Mouse (Mus musculus): ENCODE measurements around the gene Tmc2. TPM values are rescaled to one million over a fixed set of nuclear protein-coding genes. Genes with fewer than 3 reads are reported as not detected.

Gene Tmc2
- polyA plus RNA-seq, 2 experiments, result not detected

- no peak overlapping the region for H3K9ac ChIP-seq (replicated peaks)
- ATAC-seq (ENCODE audit: insufficient read depth) (no peak), DNase-seq (ENCODE audit: low read depth in 3 of 3, low spot score in 3 of 3) (no peak)
- 0 out of 4 replicates have a peak, but pooled peaks cover 0 to 3% of the 10 kb centered on the region in 2 experiments for H3K4me1 ChIP-seq (replicated peaks; ENCODE audit: control insufficient read depth in 2 of 2, insufficient read depth in 2 of 2, low read length in 1 of 2)
- no peaks in the 10 kb centered on the region for H3K9me3 ChIP-seq (ENCODE audit: control insufficient read depth, low read length)
- no peaks in the 10 kb centered on the region for H3K36me3 ChIP-seq (replicated peaks; ENCODE audit: control insufficient read depth, insufficient read depth, low read depth)
- H3K4me2 ChIP-seq (ENCODE audit: low read depth), result no peak overlapping the region
- no peak overlapping the region for H3K27ac ChIP-seq
- no peak for TF ChIP-seq EP300 (IDR thresholded peaks at IDR 0.05; ENCODE audit: low read depth)
- TF ChIP-seq CTCF (IDR thresholded peaks at IDR 0.05; ENCODE audit: low read depth), result no peak
- 54% methylated on average over 9 of the region's 9 CpGs for WGBS (ENCODE audit: insufficient replicate concordance)
- no peak overlapping the region for H3K4me3 ChIP-seq (ENCODE audit: insufficient read depth in 1 of 2, low read depth in 2 of 2, low read length in 2 of 2)
- peaks cover 52% of the 10 kb centered on the region for H3K27me3 ChIP-seq (ENCODE audit: control insufficient read depth, insufficient read depth, low read length)
Observed at GRCm38 (mm10) chr2:130297580-130297979, 102.6 kb downstream of the Tmc2 start.

- H3K27me3 ChIP-seq (ENCODE audit: control insufficient read depth, insufficient read depth, low read length), result no peaks in the 10 kb centered on the region; the same call in 1 of the 2 replicates
- no peak overlapping the region for H3K4me3 ChIP-seq (ENCODE audit: insufficient read depth in 1 of 2, low read depth in 2 of 2, low read length in 2 of 2)
- H3K4me1 ChIP-seq (replicated peaks; ENCODE audit: control insufficient read depth in 2 of 2, insufficient read depth in 2 of 2, low read length in 1 of 2), result no peaks in the 10 kb centered on the region
- H3K4me2 ChIP-seq (ENCODE audit: low read depth), result no peak overlapping the region
- H3K9ac ChIP-seq (replicated peaks), result no peak overlapping the region
- no peak for ATAC-seq (ENCODE audit: insufficient read depth)
- no peak overlapping the region for H3K27ac ChIP-seq
- TF ChIP-seq EP300 (IDR thresholded peaks at IDR 0.05; ENCODE audit: low read depth), result no peak
- no peak for TF ChIP-seq CTCF (IDR thresholded peaks at IDR 0.05; ENCODE audit: low read depth)
- H3K9me3 ChIP-seq (ENCODE audit: control insufficient read depth, low read length), result no peaks in the 10 kb centered on the region
- H3K36me3 ChIP-seq (replicated peaks; ENCODE audit: control insufficient read depth, insufficient read depth, low read depth), result no peaks in the 10 kb centered on the region
- no peak for DNase-seq (ENCODE audit: low read depth in 3 of 3, low spot score in 3 of 3)
- WGBS (ENCODE audit: insufficient replicate concordance), result 53% methylated on average over 4 of the region's 4 CpGs
Observed at GRCm38 (mm10) chr2:130303014-130303413, 108.0 kb downstream of the Tmc2 start.

Other genes with a start within 250 kb of the Tmc2 start
- 0.01 TPM in 1 of 2 replicates, not detected in the other for gene Tgm3, start 182.8 kb upstream of the Tmc2 start, polyA plus RNA-seq (2012; rRNA removed)
- gene Tgm3, start 182.8 kb upstream of the Tmc2 start, polyA plus RNA-seq (2014; fragmentation: Nextera tagmentation; extraction: Ambion mirVana), result not detected in 2 replicates
- gene Tgm6, start 82.8 kb upstream of the Tmc2 start, polyA plus RNA-seq (2012; rRNA removed), result 0.02 TPM in 1 of 2 replicates, not detected in the other
- not detected in 2 replicates for gene Tgm6, start 82.8 kb upstream of the Tmc2 start, polyA plus RNA-seq (2014; fragmentation: Nextera tagmentation; extraction: Ambion mirVana)
- 168 and 185 TPM in 2 replicates for gene Snrpb, start 15.8 kb upstream of the Tmc2 start, polyA plus RNA-seq (2012; rRNA removed)
- gene Snrpb, start 15.8 kb upstream of the Tmc2 start, polyA plus RNA-seq (2014; fragmentation: Nextera tagmentation; extraction: Ambion mirVana), result 292 and 318 TPM in 2 replicates
- gene Nop56, start 79.2 kb downstream of the Tmc2 start, polyA plus RNA-seq (2012; rRNA removed), result 109 and 201 TPM in 2 replicates
- 181 and 182 TPM in 2 replicates for gene Nop56, start 79.2 kb downstream of the Tmc2 start, polyA plus RNA-seq (2014; fragmentation: Nextera tagmentation; extraction: Ambion mirVana)
- gene Idh3b, start 89.4 kb downstream of the Tmc2 start, polyA plus RNA-seq (2012; rRNA removed), result 71.8 and 104 TPM in 2 replicates
- gene Idh3b, start 89.4 kb downstream of the Tmc2 start, polyA plus RNA-seq (2014; fragmentation: Nextera tagmentation; extraction: Ambion mirVana), result 95.1 and 105 TPM in 2 replicates
- 0.32 and 0.37 TPM in 2 replicates for gene Ebf4, start 100.0 kb downstream of the Tmc2 start, polyA plus RNA-seq (2012; rRNA removed)
- 0.05 TPM in 1 of 2 replicates, not detected in the other for gene Ebf4, start 100.0 kb downstream of the Tmc2 start, polyA plus RNA-seq (2014; fragmentation: Nextera tagmentation; extraction: Ambion mirVana)
- 1.3 and 2.3 TPM in 2 replicates for gene Cpxm1, start 202.4 kb downstream of the Tmc2 start, polyA plus RNA-seq (2012; rRNA removed)
- 1.5 and 1.9 TPM in 2 replicates for gene Cpxm1, start 202.4 kb downstream of the Tmc2 start, polyA plus RNA-seq (2014; fragmentation: Nextera tagmentation; extraction: Ambion mirVana)
- not detected in 2 replicates for gene Gm28372, start 210.0 kb downstream of the Tmc2 start, polyA plus RNA-seq (2012; rRNA removed)
- gene Gm28372, start 210.0 kb downstream of the Tmc2 start, polyA plus RNA-seq (2014; fragmentation: Nextera tagmentation; extraction: Ambion mirVana), result not detected in 2 replicates
- gene 1700020A23Rik, start 210.1 kb downstream of the Tmc2 start, polyA plus RNA-seq (2012; rRNA removed), result not detected in 2 replicates
- gene 1700020A23Rik, start 210.1 kb downstream of the Tmc2 start, polyA plus RNA-seq (2014; fragmentation: Nextera tagmentation; extraction: Ambion mirVana), result not detected in 2 replicates
- gene Tmem239, start 211.3 kb downstream of the Tmc2 start, polyA plus RNA-seq (2012; rRNA removed), result not detected in 2 replicates
- gene Tmem239, start 211.3 kb downstream of the Tmc2 start, polyA plus RNA-seq (2014; fragmentation: Nextera tagmentation; extraction: Ambion mirVana), result not detected in 2 replicates
- gene Vps16, start 229.1 kb downstream of the Tmc2 start, polyA plus RNA-seq (2012; rRNA removed), result 34.1 and 38.3 TPM in 2 replicates
- 26.8 and 31.3 TPM in 2 replicates for gene Vps16, start 229.1 kb downstream of the Tmc2 start, polyA plus RNA-seq (2014; fragmentation: Nextera tagmentation; extraction: Ambion mirVana)
- gene Pced1a, start 229.5 kb downstream of the Tmc2 start, polyA plus RNA-seq (2012; rRNA removed), result 5.6 and 6.7 TPM in 2 replicates
- 2.1 and 3.3 TPM in 2 replicates for gene Pced1a, start 229.5 kb downstream of the Tmc2 start, polyA plus RNA-seq (2014; fragmentation: Nextera tagmentation; extraction: Ambion mirVana)

Measured in liver, embryonic 14.5 days (tissue).